Comparison of ENCODE assay signal across 12 mouse cellular contexts in genomic region chr14:48624596-48625330, GRCm38 (mm10). TPM values are rescaled to one million over a fixed set of nuclear protein-coding genes. Genes with fewer than 3 reads are reported as not detected.
DNase-seq lines count a peak whose midpoint lies in the region; ATAC-seq and TF ChIP-seq lines count a peak whose summit lies in the region.
"Had no signal": no experiment of that assay in that cellular context is flagged by ENCODE, and none has a peak within 500 bp of the region (broad histone marks: within the 10 kb centered on the region; RNA-seq: fewer than 3 reads in every experiment).

No protein-coding gene starts in this region.

- peak; percentile 50 for DNase-seq in forebrain, embryonic 14.5 days (ENCODE audit: low spot score)
- peak; percentile 3 for DNase-seq in lung, postnatal 14 days
- no peak for DNase-seq in lung, postnatal 36 days
- peak; percentile 27 for DNase-seq in gastrocnemius, postnatal 14 days
- DNase-seq in retina, embryonic 14.5 days (ENCODE audit: low spot score) = peak; percentile 25
- DNase-seq in embryo, embryonic 9.5 days (ENCODE audit: extremely low spot score) = no peak
- DNase-seq: lung, adult 2 months; thymus, postnatal 25 days had no signal

- no peaks in the 10 kb centered on the region for H3K36me3 ChIP-seq in forebrain, embryonic 14.5 days (ENCODE audit: control insufficient read depth, insufficient read depth, low read length)
- H3K36me3 ChIP-seq in forebrain, embryonic 12.5 days (replicated peaks) = no peaks in the 10 kb centered on the region
- H3K36me3 ChIP-seq in intestine, postnatal 0 days (ENCODE audit: control insufficient read depth, insufficient read depth) = no peaks in the 10 kb centered on the region
- H3K36me3 ChIP-seq: neural tube, embryonic 13.5 days had no signal

- H3K27ac ChIP-seq in forebrain, embryonic 14.5 days (ENCODE audit: low read depth, low read length) = no peak overlapping the region; the same call in 1 of the 2 replicates
- H3K27ac ChIP-seq in forebrain, embryonic 12.5 days = no peak overlapping the region
- no peak overlapping the region for H3K27ac ChIP-seq in intestine, postnatal 0 days (ENCODE audit: low read depth, low read length)
- H3K27ac ChIP-seq: kidney, postnatal 0 days; neural tube, embryonic 13.5 days had no signal

- no peaks in the 10 kb centered on the region for H3K27me3 ChIP-seq in forebrain, embryonic 14.5 days (replicated peaks; ENCODE audit: control insufficient read depth, insufficient read depth, low read length)
- H3K27me3 ChIP-seq in forebrain, embryonic 12.5 days = peaks cover 22% of the 10 kb centered on the region
- no peaks in the 10 kb centered on the region for H3K27me3 ChIP-seq in intestine, postnatal 0 days (replicated peaks; ENCODE audit: control insufficient read depth, insufficient read depth, low read length)
- H3K27me3 ChIP-seq: neural tube, embryonic 13.5 days had no signal

- H3K4me3 ChIP-seq in forebrain, embryonic 14.5 days (ENCODE audit: low read depth, low read length) = no peak overlapping the region
- no peak overlapping the region for H3K4me3 ChIP-seq in forebrain, embryonic 12.5 days (replicated peaks)
- H3K4me3 ChIP-seq in intestine, postnatal 0 days (ENCODE audit: low read depth, low read length) = no peak overlapping the region
- H3K4me3 ChIP-seq: neural tube, embryonic 13.5 days had no signal

- no peak for TF ChIP-seq CTCF in intestine, postnatal 0 days (IDR thresholded peaks at IDR 0.05; ENCODE audit: low read depth)

- 0 out of 2 replicates have a peak, but pooled peaks have one; percentile 37 for ATAC-seq in forebrain, embryonic 14.5 days
- ATAC-seq in forebrain, embryonic 12.5 days (ENCODE audit: low FRiP score) = no peak
- ATAC-seq in intestine, postnatal 0 days = no peak

- peaks cover 14% of the 10 kb centered on the region; the same call in 1 of the 2 replicates for H3K4me1 ChIP-seq in forebrain, embryonic 14.5 days (ENCODE audit: control insufficient read depth, insufficient read depth, low read length)
- H3K4me1 ChIP-seq in forebrain, embryonic 12.5 days = peaks cover 6% of the 10 kb centered on the region; the same call in 1 of the 2 replicates
- no peaks in the 10 kb centered on the region for H3K4me1 ChIP-seq in intestine, postnatal 0 days (replicated peaks; ENCODE audit: control insufficient read depth, insufficient read depth, low read length)

- no peaks in the 10 kb centered on the region for H3K9me3 ChIP-seq in forebrain, embryonic 14.5 days (replicated peaks; ENCODE audit: control insufficient read depth, low read length)
- no peaks in the 10 kb centered on the region for H3K9me3 ChIP-seq in forebrain, embryonic 12.5 days
- no peaks in the 10 kb centered on the region for H3K9me3 ChIP-seq in intestine, postnatal 0 days (ENCODE audit: control insufficient read depth)
- H3K9me3 ChIP-seq: neural tube, embryonic 13.5 days had no signal

- intact Hi-C loops in gastrocnemius, postnatal 14 days (cut with DNase I; ENCODE audit: low total_unique reads) = no loop called here

- 46% methylated on average over 9 of the region's 9 CpGs for WGBS in forebrain, embryonic 14.5 days
- WGBS in forebrain, embryonic 12.5 days = 73% methylated on average over 9 of the region's 9 CpGs
- WGBS in intestine, postnatal 0 days = 79% methylated on average over 9 of the region's 9 CpGs

- no peak overlapping the region for H3K9ac ChIP-seq in forebrain, embryonic 14.5 days (ENCODE audit: low read length)
- H3K9ac ChIP-seq in forebrain, embryonic 12.5 days = no peak overlapping the region
- H3K9ac ChIP-seq in intestine, postnatal 0 days (ENCODE audit: low read depth, low read length) = no peak overlapping the region
- H3K9ac ChIP-seq: neural tube, embryonic 13.5 days had no signal

- no peak overlapping the region for H3K4me2 ChIP-seq in forebrain, embryonic 14.5 days (ENCODE audit: low read length)
- H3K4me2 ChIP-seq in forebrain, embryonic 12.5 days = no peak overlapping the region
- H3K4me2 ChIP-seq in intestine, postnatal 0 days (replicated peaks; ENCODE audit: low read depth) = no peak overlapping the region
- H3K4me2 ChIP-seq: neural tube, embryonic 13.5 days had no signal

RNA-seq across cellular contexts. Expression of gene Otx2, which starts 48.9 kb away (rescaled TPM):
- 18.1 and 19.0 TPM in 2 replicates for polyA plus RNA-seq in forebrain, embryonic 14.5 days (2014; fragmentation: Nextera tagmentation; extraction: Ambion mirVana)
- polyA plus RNA-seq in forebrain, embryonic 12.5 days (2016; fragmentation: Nextera tagmentation; extraction: Ambion mirVana) = 56.7 and 59.3 TPM in 2 replicates
- total RNA-seq in gastrocnemius, postnatal 14 days (2021) = not detected
- polyA plus RNA-seq in intestine, postnatal 0 days (2015; fragmentation: Nextera tagmentation; extraction: Ambion mirVana) = not detected in 2 replicates
- polyA plus RNA-seq: kidney, postnatal 0 days; lung, adult 2 months; neural tube, embryonic 13.5 days had no signal

Comparison
In these comparisons a context has a peak if more than half of its experiments do, and no peak if none do; other contexts are left out.
1. DNase-seq: peak in forebrain, embryonic 14.5 days (single experiment), lung, postnatal 14 days (single experiment), gastrocnemius, postnatal 14 days (single experiment) and retina, embryonic 14.5 days (single experiment); none in lung, postnatal 36 days (single experiment) and embryo, embryonic 9.5 days (single experiment).
2. RNA of gene Otx2, which starts 48.9 kb away (polyA plus RNA-seq): 56.7 to 59.3 TPM in forebrain, embryonic 12.5 days and 18.1 to 19.0 TPM in forebrain, embryonic 14.5 days; not detected in intestine, postnatal 0 days; every median in the first group is over 10 times any median in the second.